In genomic region chr2:5941861-5942415, GRCm38 (mm10) we compare ENCODE assay signal across 8 mouse cellular contexts. TPM values are rescaled to one million over a fixed set of nuclear protein-coding genes. Genes with fewer than 3 reads are reported as not detected.
DNase-seq lines count a peak whose midpoint lies in the region; ATAC-seq lines count a peak whose summit lies in the region.

No protein-coding gene starts in this region.

- DNase-seq in heart, embryonic 10.5 days (ENCODE audit: low spot score) = no peak
- DNase-seq in heart, postnatal 4 days = no peak
- DNase-seq in R1 (ENCODE audit: low read depth, low spot score) = peak; percentile 55
- no peak for DNase-seq in midbrain, embryonic 10.5 days (ENCODE audit: low spot score)
- no peak for DNase-seq in ovary, postnatal 14 days (ENCODE audit: low spot score)
- no peak for DNase-seq in thymus, postnatal 36 days
- DNase-seq in thymus, adult 18-20 months = no peak

- peak overlapping the region; percentile 77 for H3K4me3 ChIP-seq in heart, embryonic 10.5 days
- H3K4me3 ChIP-seq in hindbrain, embryonic 12.5 days = peak overlapping the region; percentile 52
- H3K4me3 ChIP-seq in midbrain, embryonic 10.5 days = peak overlapping the region; percentile 73

- peaks cover 11% of the 10 kb centered on the region; the same call in 1 of the 2 replicates for H3K4me1 ChIP-seq in heart, embryonic 10.5 days
- no peaks in the 10 kb centered on the region for H3K4me1 ChIP-seq in hindbrain, embryonic 12.5 days
- peaks cover 10% of the 10 kb centered on the region for H3K4me1 ChIP-seq in midbrain, embryonic 10.5 days

- peak overlapping the region; percentile 67 for H3K4me2 ChIP-seq in hindbrain, embryonic 12.5 days (replicated peaks)

- H3K27ac ChIP-seq in heart, embryonic 10.5 days = peak overlapping the region; percentile 83
- no peak overlapping the region for H3K27ac ChIP-seq in hindbrain, embryonic 12.5 days
- H3K27ac ChIP-seq in midbrain, embryonic 10.5 days (replicated peaks) = peak overlapping the region; percentile 84

- 52% methylated on average over 11 of the region's 11 CpGs for WGBS in heart, embryonic 10.5 days
- WGBS in hindbrain, embryonic 12.5 days = 57% methylated on average over 11 of the region's 11 CpGs
- 56% methylated on average over 11 of the region's 11 CpGs for WGBS in midbrain, embryonic 10.5 days

- no peaks in the 10 kb centered on the region for H3K27me3 ChIP-seq in heart, embryonic 10.5 days (ENCODE audit: insufficient read depth, poor library complexity, severe bottlenecking)
- H3K27me3 ChIP-seq in hindbrain, embryonic 12.5 days = no peaks in the 10 kb centered on the region
- H3K27me3 ChIP-seq in midbrain, embryonic 10.5 days (ENCODE audit: low read depth, poor library complexity, severe bottlenecking) = no peaks in the 10 kb centered on the region

- no peaks in the 10 kb centered on the region for H3K9me3 ChIP-seq in heart, embryonic 10.5 days
- no peaks in the 10 kb centered on the region for H3K9me3 ChIP-seq in hindbrain, embryonic 12.5 days (replicated peaks)
- no peaks in the 10 kb centered on the region for H3K9me3 ChIP-seq in midbrain, embryonic 10.5 days (replicated peaks)

- H3K9ac ChIP-seq in hindbrain, embryonic 12.5 days = peak overlapping the region; percentile 67

- peak; percentile 18; the same call in 1 of the 2 replicates for ATAC-seq in hindbrain, embryonic 12.5 days (ENCODE audit: low FRiP score)

- H3K36me3 ChIP-seq in heart, embryonic 10.5 days = no peaks in the 10 kb centered on the region
- no peaks in the 10 kb centered on the region for H3K36me3 ChIP-seq in hindbrain, embryonic 12.5 days
- H3K36me3 ChIP-seq in midbrain, embryonic 10.5 days = no peaks in the 10 kb centered on the region

RNA-seq across cellular contexts. Expression of gene Dhtkd1, which starts 0.7 kb away (rescaled TPM):
- polyA plus RNA-seq in heart, embryonic 10.5 days (2016; fragmentation: Nextera tagmentation; extraction: Ambion mirVana) = 3.4 and 4.2 TPM in 2 replicates
- 1 to 10 TPM; 2.3 to 3.0 TPM for total RNA-seq in heart, postnatal 4 days (2021)
- 5.3 and 5.6 TPM in 2 replicates for polyA plus RNA-seq in hindbrain, embryonic 12.5 days (2016; fragmentation: Nextera tagmentation; extraction: Ambion mirVana)
- 5.3 and 5.6 TPM in 2 replicates for polyA plus RNA-seq in midbrain, embryonic 10.5 days (2016; fragmentation: Nextera tagmentation; extraction: Ambion mirVana)

RNA-seq across cellular contexts. Expression of gene Upf2, which starts 9.3 kb away (rescaled TPM):
- 6.0 and 8.2 TPM in 2 replicates for polyA plus RNA-seq in heart, embryonic 10.5 days (2016; fragmentation: Nextera tagmentation; extraction: Ambion mirVana)
- total RNA-seq in heart, postnatal 4 days (2021) = 10 to 100 TPM; 10.9 to 11.3 TPM
- polyA plus RNA-seq in hindbrain, embryonic 12.5 days (2016; fragmentation: Nextera tagmentation; extraction: Ambion mirVana) = 12.9 and 14.9 TPM in 2 replicates
- polyA plus RNA-seq in midbrain, embryonic 10.5 days (2016; fragmentation: Nextera tagmentation; extraction: Ambion mirVana) = 10.3 TPM in 2 replicates

RNA-seq across cellular contexts. Expression of gene Sec61a2, which starts 46.7 kb away (rescaled TPM):
- 62.6 and 74.4 TPM in 2 replicates for polyA plus RNA-seq in heart, embryonic 10.5 days (2016; fragmentation: Nextera tagmentation; extraction: Ambion mirVana)
- total RNA-seq in heart, postnatal 4 days (2021) = 10 to 100 TPM; 28.8 to 29.0 TPM
- 89.2 and 91.2 TPM in 2 replicates for polyA plus RNA-seq in hindbrain, embryonic 12.5 days (2016; fragmentation: Nextera tagmentation; extraction: Ambion mirVana)
- polyA plus RNA-seq in midbrain, embryonic 10.5 days (2016; fragmentation: Nextera tagmentation; extraction: Ambion mirVana) = 91.0 and 91.6 TPM in 2 replicates
